Mouse (Mus musculus) megakaryocyte, embryonic 14.5 days (primary cell): ENCODE data around the gene Mgarp. TPM values are rescaled to one million over a fixed set of nuclear protein-coding genes. Genes with fewer than 3 reads are reported as not detected.
"Not testable (repeated sequence)": the region's sequence is repeated elsewhere in the genome, so short reads cannot be mapped to it uniquely, and the experiment has no call there.

Source experiments
- H3K27me3 ChIP-seq: replicated peaks from 2 replicates; pipeline ENCODE3; 2012; ENCODE audit warnings: inconsistent platforms
- H3K36me3 ChIP-seq: replicated peaks from 2 replicates; pipeline ENCODE3; 2012; ENCODE audit warnings: low read length, inconsistent platforms, mixed read lengths
- H3K4me1 ChIP-seq: 2 replicates; pipeline ENCODE4 v1.6.1; 2012; ENCODE audit warnings: inconsistent platforms
- H3K4me3 ChIP-seq: replicated peaks from 2 replicates; pipeline ENCODE3; 2012; ENCODE audit warnings: moderate library complexity, mild to moderate bottlenecking, inconsistent platforms
- H3K9me3 ChIP-seq: 2 replicates; pipeline ENCODE4 v1.6.1; 2012; ENCODE audit warnings: inconsistent platforms
- FLI1 ChIP-seq: IDR thresholded peaks from 2 replicates; pipeline ENCODE4 v1.6.1; 2012; ENCODE audit warnings: low read length, inconsistent platforms, mixed read lengths
- GATA1 ChIP-seq: IDR thresholded peaks from 3 replicates; pipeline ENCODE4 v1.6.1; 2012; ENCODE audit warnings: mixed read lengths, low read length, inconsistent platforms, borderline replicate concordance
- polyA plus RNA-seq: library from polyadenylated mRNA; stranded (reverse); fragments of >175 nt; gene quantifications from 2 replicates; pipeline ENCODE4 v1.2.3, GENCODE M21; 2012; ENCODE audit warnings: low replicate concordance; ENCODE audit not compliant: insufficient read depth

The Mgarp gene
- 6.5 TPM in 1 of 2 replicates, not detected in the other for polyA plus RNA-seq

- no peaks in the 10 kb centered on the region for H3K36me3 ChIP-seq
- no peak for TF ChIP-seq FLI1
- TF ChIP-seq GATA1: no peak
- H3K9me3 ChIP-seq: no peaks in the 10 kb centered on the region
- H3K27me3 ChIP-seq: peaks cover 20% of the 10 kb centered on the region
- H3K4me1 ChIP-seq: peaks cover 36% of the 10 kb centered on the region
- peak within 1 kb of the TSS; percentile 92 for H3K4me3 ChIP-seq
Measured at GRCm38 (mm10) chr3:51396219-51397068, at the start of gene Mgarp. Gene Mgarp (minus strand): TSS chr3:51396738.

- no peaks in the 10 kb centered on the region for H3K9me3 ChIP-seq
- TF ChIP-seq GATA1: no peak
- TF ChIP-seq FLI1: no peak
- peaks cover 37% of the 10 kb centered on the region for H3K4me1 ChIP-seq
- peaks cover 36% of the 10 kb centered on the region for H3K36me3 ChIP-seq
- no peak overlapping the region for H3K4me3 ChIP-seq
- no peaks in the 10 kb centered on the region for H3K27me3 ChIP-seq
Measured at GRCm38 (mm10) chr3:51434871-51435595, 38.5 kb upstream of the Mgarp start.

GRCm38 (mm10) chr3:51434364-51434763 is 37.8 kb upstream of the Mgarp start:
- Histone ChIP-seq H3K36me3 (peaks cover 33% of the 10 kb centered on the region), H3K4me1 (peaks cover 33% of the 10 kb centered on the region)
- H3K27me3 ChIP-seq, H3K9me3 ChIP-seq, H3K4me3 ChIP-seq: not testable (repeated sequence)

GRCm38 (mm10) chr3:51425394-51425793 is 28.9 kb upstream of the Mgarp start:
- Histone ChIP-seq H3K4me3 (no peak overlapping the region), H3K9me3 (no peaks in the 10 kb centered on the region), H3K36me3 (peaks cover 6% of the 10 kb centered on the region), H3K4me1 (peaks cover 48% of the 10 kb centered on the region), H3K27me3 (no peaks in the 10 kb centered on the region)
- TF ChIP-seq FLI1 (no peak), GATA1 (no peak)

- H3K4me3 ChIP-seq: no peak overlapping the region
- TF ChIP-seq GATA1 (no peak), FLI1 (no peak)
- peaks cover 63% of the 10 kb centered on the region for H3K4me1 ChIP-seq
- no peaks in the 10 kb centered on the region for H3K27me3 ChIP-seq
- H3K36me3 ChIP-seq: peaks cover 6% of the 10 kb centered on the region
- H3K9me3 ChIP-seq: no peaks in the 10 kb centered on the region
Measured at GRCm38 (mm10) chr3:51421921-51422320, 25.4 kb upstream of the Mgarp start.

GRCm38 (mm10) chr3:51417966-51418365 is 21.4 kb upstream of the Mgarp start:
- TF ChIP-seq FLI1 (no peak), GATA1 (no peak)

GRCm38 (mm10) chr3:51417485-51417884 is 20.9 kb upstream of the Mgarp start:
- Histone ChIP-seq H3K9me3 (no peaks in the 10 kb centered on the region), H3K4me1 (peaks cover 72% of the 10 kb centered on the region), H3K4me3 (peak overlapping the region; percentile 92), H3K36me3 (peaks cover 2% of the 10 kb centered on the region), H3K27me3 (no peaks in the 10 kb centered on the region)
- TF ChIP-seq FLI1: no peak

More at GRCm38 (mm10) chr3:51417966-51418365, 21.4 kb upstream of the Mgarp start:
- Histone ChIP-seq H3K36me3 (peaks cover 2% of the 10 kb centered on the region), H3K4me3 (peak overlapping the region; percentile 23), H3K27me3 (no peaks in the 10 kb centered on the region), H3K4me1 (peaks cover 72% of the 10 kb centered on the region), H3K9me3 (no peaks in the 10 kb centered on the region)

GRCm38 (mm10) chr3:51417135-51417458 is 20.6 kb upstream of the Mgarp start:
- no peaks in the 10 kb centered on the region for H3K27me3 ChIP-seq
- TF ChIP-seq GATA1: no peak
- TF ChIP-seq FLI1: no peak
- H3K4me1 ChIP-seq: peaks cover 72% of the 10 kb centered on the region
- no peaks in the 10 kb centered on the region for H3K9me3 ChIP-seq
- H3K36me3 ChIP-seq: peaks cover 2% of the 10 kb centered on the region
- H3K4me3 ChIP-seq: peak overlapping the region; percentile 92

- Histone ChIP-seq H3K36me3 (peaks cover 2% of the 10 kb centered on the region), H3K9me3 (no peaks in the 10 kb centered on the region), H3K27me3 (no peaks in the 10 kb centered on the region), H3K4me1 (peaks cover 66% of the 10 kb centered on the region), H3K4me3 (peak overlapping the region; percentile 92)
- no peak for TF ChIP-seq GATA1
- no peak for TF ChIP-seq FLI1
Measured at GRCm38 (mm10) chr3:51416364-51417134, 20.0 kb upstream of the Mgarp start.

- no peak for TF ChIP-seq GATA1
- TF ChIP-seq FLI1: no peak
- H3K4me1 ChIP-seq: peaks cover 62% of the 10 kb centered on the region
Measured at GRCm38 (mm10) chr3:51416073-51416363, 19.5 kb upstream of the Mgarp start.

More at GRCm38 (mm10) chr3:51416073-51416363, 19.5 kb upstream of the Mgarp start:
- no peaks in the 10 kb centered on the region for H3K9me3 ChIP-seq
- H3K27me3 ChIP-seq: no peaks in the 10 kb centered on the region
- H3K4me3 ChIP-seq: peak overlapping the region; percentile 92
- H3K36me3 ChIP-seq: peaks cover 2% of the 10 kb centered on the region
